Mouse (Mus musculus): Measurements from ENCODE around the gene Tnfsfm13. TPM values are rescaled to one million over a fixed set of nuclear protein-coding genes. Genes with fewer than 3 reads are reported as not detected.
A peak's percentile ranks its signal among the peaks of the same experiment; 100 is the strongest.

The Tnfsfm13 gene
- polyA plus RNA-seq, 1 experiment from 2014 or later, result 0.75 TPM

- H3K9ac ChIP-seq (replicated peaks; ENCODE audit: low read depth, low read length), result no peak overlapping the region
- H3K4me2 ChIP-seq (ENCODE audit: low read depth, low read length), result no peak overlapping the region
- no peak overlapping the region for H3K27ac ChIP-seq (ENCODE audit: low read depth, low read length)
- H3K4me3 ChIP-seq (ENCODE audit: low read depth, low read length), result no peak overlapping the region
- no peak for ATAC-seq (ENCODE audit: low read depth)
- peaks cover 14% of the 10 kb centered on the region for H3K4me1 ChIP-seq (ENCODE audit: control insufficient read depth, insufficient read depth, low read length)
- H3K9me3 ChIP-seq (ENCODE audit: control insufficient read depth, low read length), result no peaks in the 10 kb centered on the region
- no peaks in the 10 kb centered on the region for H3K36me3 ChIP-seq (ENCODE audit: control insufficient read depth, insufficient read depth, low read length)
- H3K27me3 ChIP-seq (ENCODE audit: control insufficient read depth, insufficient read depth, low read length), result no peaks in the 10 kb centered on the region
- 79% methylated on average over 6 of the region's 6 CpGs for WGBS
Measured at GRCm38 (mm10) chr11:69684936-69685335, 11.0 kb downstream of the Tnfsfm13 start.

GRCm38 (mm10) chr11:69684128-69684745 lies 11.7 kb downstream of the Tnfsfm13 start:
- Histone ChIP-seq H3K4me2 (ENCODE audit: low read depth, low read length) (no peak overlapping the region), H3K4me3 (ENCODE audit: low read depth, low read length) (no peak overlapping the region), H3K36me3 (ENCODE audit: control insufficient read depth, insufficient read depth, low read length) (0 out of 2 replicates have a peak, but pooled peaks cover under 1% of the 10 kb centered on the region), H3K27ac (ENCODE audit: low read depth, low read length) (no peak overlapping the region), H3K9me3 (ENCODE audit: control insufficient read depth, low read length) (no peaks in the 10 kb centered on the region), H3K27me3 (ENCODE audit: control insufficient read depth, insufficient read depth, low read length) (no peaks in the 10 kb centered on the region), H3K4me1 (ENCODE audit: control insufficient read depth, insufficient read depth, low read length) (peaks cover 14% of the 10 kb centered on the region), H3K9ac (replicated peaks; ENCODE audit: low read depth, low read length) (no peak overlapping the region)
- ATAC-seq (ENCODE audit: low read depth), result no peak
- WGBS, result 90% methylated on average over 12 of the region's 12 CpGs

GRCm38 (mm10) chr11:69683576-69683975 lies 12.3 kb downstream of the Tnfsfm13 start:
- H3K27ac ChIP-seq (ENCODE audit: low read depth, low read length), result no peak overlapping the region; the same call in 1 of the 2 replicates
- ATAC-seq (ENCODE audit: low read depth), result no peak
- WGBS, result 85% methylated on average over 7 of the region's 7 CpGs

GRCm38 (mm10) chr11:69682840-69683533 lies 12.9 kb downstream of the Tnfsfm13 start:
- peak overlapping the region; percentile 93 for H3K27ac ChIP-seq (ENCODE audit: low read depth, low read length)
- no peak overlapping the region; the same call in 1 of the 2 replicates for H3K9ac ChIP-seq (replicated peaks; ENCODE audit: low read depth, low read length)
- no peaks in the 10 kb centered on the region for H3K27me3 ChIP-seq (ENCODE audit: control insufficient read depth, insufficient read depth, low read length)
- ATAC-seq (ENCODE audit: low read depth), result peak; percentile 42; the same call in 1 of the 2 replicates
- H3K36me3 ChIP-seq (ENCODE audit: control insufficient read depth, insufficient read depth, low read length), result peaks cover 8% of the 10 kb centered on the region; the same call in 1 of the 2 replicates
- no peaks in the 10 kb centered on the region for H3K9me3 ChIP-seq (ENCODE audit: control insufficient read depth, low read length)
- H3K4me2 ChIP-seq (ENCODE audit: low read depth, low read length), result peak overlapping the region; percentile 35; the same call in 1 of the 2 replicates
- 22% methylated on average over 12 of the region's 12 CpGs for WGBS
- H3K4me3 ChIP-seq (ENCODE audit: low read depth, low read length), result peak overlapping the region; percentile 81
- peaks cover 14% of the 10 kb centered on the region for H3K4me1 ChIP-seq (ENCODE audit: control insufficient read depth, insufficient read depth, low read length)

More at GRCm38 (mm10) chr11:69683576-69683975, 12.3 kb downstream of the Tnfsfm13 start:
- no peaks in the 10 kb centered on the region for H3K27me3 ChIP-seq (ENCODE audit: control insufficient read depth, insufficient read depth, low read length)
- 0 out of 2 replicates have a peak, but pooled peaks cover 2% of the 10 kb centered on the region for H3K36me3 ChIP-seq (ENCODE audit: control insufficient read depth, insufficient read depth, low read length)
- H3K4me3 ChIP-seq (ENCODE audit: low read depth, low read length), result no peak overlapping the region
- peaks cover 14% of the 10 kb centered on the region for H3K4me1 ChIP-seq (ENCODE audit: control insufficient read depth, insufficient read depth, low read length)
- H3K4me2 ChIP-seq (ENCODE audit: low read depth, low read length), result no peak overlapping the region
- H3K9ac ChIP-seq (replicated peaks; ENCODE audit: low read depth, low read length), result no peak overlapping the region
- no peaks in the 10 kb centered on the region for H3K9me3 ChIP-seq (ENCODE audit: control insufficient read depth, low read length)

- Histone ChIP-seq H3K4me3 (ENCODE audit: low read depth, low read length) (peak overlapping the region; percentile 81), H3K27ac (ENCODE audit: low read depth, low read length) (peak overlapping the region; percentile 93), H3K27me3 (ENCODE audit: control insufficient read depth, insufficient read depth, low read length) (no peaks in the 10 kb centered on the region), H3K4me1 (ENCODE audit: control insufficient read depth, insufficient read depth, low read length) (peaks cover 14% of the 10 kb centered on the region), H3K9ac (replicated peaks; ENCODE audit: low read depth, low read length) (peak overlapping the region; percentile 42), H3K36me3 (ENCODE audit: control insufficient read depth, insufficient read depth, low read length) (peaks cover 12% of the 10 kb centered on the region; the same call in 1 of the 2 replicates), H3K4me2 (ENCODE audit: low read depth, low read length) (peak overlapping the region; percentile 97), H3K9me3 (ENCODE audit: control insufficient read depth, low read length) (no peaks in the 10 kb centered on the region)
- peak; percentile 3; the same call in 1 of the 2 replicates for ATAC-seq (ENCODE audit: low read depth)
- 25% methylated on average over 24 of the region's 24 CpGs for WGBS
Measured at GRCm38 (mm10) chr11:69682209-69682839, 13.6 kb downstream of the Tnfsfm13 start.

GRCm38 (mm10) chr11:69681314-69682208 lies 14.3 kb downstream of the Tnfsfm13 start, which contains the start of gene Senp3:
Senp3 (minus strand) TSS chr11:69682084.
- peak within 1 kb of the TSS; percentile 93 for H3K27ac ChIP-seq (ENCODE audit: low read depth, low read length)
- WGBS, result under 1% methylated on average over 76 of the region's 80 CpGs
- H3K4me1 ChIP-seq (ENCODE audit: control insufficient read depth, insufficient read depth, low read length), result peaks cover 14% of the 10 kb centered on the region

GRCm38 (mm10) chr11:69680136-69680855 lies 15.6 kb downstream of the Tnfsfm13 start:
- ATAC-seq (ENCODE audit: low read depth), result no peak
- H3K4me3 ChIP-seq (ENCODE audit: low read depth, low read length), result peak overlapping the region; percentile 81
- peaks cover 11% of the 10 kb centered on the region for H3K4me1 ChIP-seq (ENCODE audit: control insufficient read depth, insufficient read depth, low read length)
- no peak overlapping the region for H3K9ac ChIP-seq (replicated peaks; ENCODE audit: low read depth, low read length)
- no peaks in the 10 kb centered on the region for H3K27me3 ChIP-seq (ENCODE audit: control insufficient read depth, insufficient read depth, low read length)
- peaks cover 32% of the 10 kb centered on the region for H3K36me3 ChIP-seq (ENCODE audit: control insufficient read depth, insufficient read depth, low read length)
- H3K9me3 ChIP-seq (ENCODE audit: control insufficient read depth, low read length), result no peaks in the 10 kb centered on the region
- 96% methylated on average over 30 of the region's 30 CpGs for WGBS
- no peak overlapping the region for H3K27ac ChIP-seq (ENCODE audit: low read depth, low read length)
- peak overlapping the region; percentile 97 for H3K4me2 ChIP-seq (ENCODE audit: low read depth, low read length)

More at GRCm38 (mm10) chr11:69681314-69682208, 14.3 kb downstream of the Tnfsfm13 start, which contains the start of gene Senp3:
- no peaks in the 10 kb centered on the region for H3K27me3 ChIP-seq (ENCODE audit: control insufficient read depth, insufficient read depth, low read length)
- peak within 1 kb of the TSS; percentile 72 for H3K9ac ChIP-seq (replicated peaks; ENCODE audit: low read depth, low read length)
- ATAC-seq (ENCODE audit: low read depth), result peak; percentile 97
- H3K36me3 ChIP-seq (ENCODE audit: control insufficient read depth, insufficient read depth, low read length), result peaks cover 20% of the 10 kb centered on the region
- no peaks in the 10 kb centered on the region for H3K9me3 ChIP-seq (ENCODE audit: control insufficient read depth, low read length)
- H3K4me2 ChIP-seq (ENCODE audit: low read depth, low read length), result peak within 1 kb of the TSS; percentile 97
- peak within 1 kb of the TSS; percentile 81 for H3K4me3 ChIP-seq (ENCODE audit: low read depth, low read length)

- H3K27ac ChIP-seq (ENCODE audit: low read depth, low read length), result no peak overlapping the region
- H3K4me1 ChIP-seq (ENCODE audit: control insufficient read depth, insufficient read depth, low read length), result peaks cover 11% of the 10 kb centered on the region
- H3K4me2 ChIP-seq (ENCODE audit: low read depth, low read length), result no peak overlapping the region
- H3K9me3 ChIP-seq (ENCODE audit: control insufficient read depth, low read length), result no peaks in the 10 kb centered on the region
- H3K4me3 ChIP-seq (ENCODE audit: low read depth, low read length), result no peak overlapping the region
- H3K9ac ChIP-seq (replicated peaks; ENCODE audit: low read depth, low read length), result no peak overlapping the region
- peaks cover 43% of the 10 kb centered on the region for H3K36me3 ChIP-seq (ENCODE audit: control insufficient read depth, insufficient read depth, low read length)
- no peak for ATAC-seq (ENCODE audit: low read depth)
- no peaks in the 10 kb centered on the region for H3K27me3 ChIP-seq (ENCODE audit: control insufficient read depth, insufficient read depth, low read length)
- no CpG with 5 or more reads among the region's 2 CpGs for WGBS
Measured at GRCm38 (mm10) chr11:69679144-69679543, 16.8 kb downstream of the Tnfsfm13 start.

Measured in neural tube, embryonic 14.5 days (tissue).